Comparison of ENCODE assay signal across 21 mouse cellular contexts in genomic region chr2:79977259-79977658, GRCm38 (mm10).
A peak's percentile ranks its signal among the peaks of the same experiment; 100 is the strongest.
DNase-seq lines count a peak whose midpoint lies in the region; ATAC-seq and TF ChIP-seq lines count a peak whose summit lies in the region.
"Had no signal": no experiment of that assay in that cellular context is flagged by ENCODE, and none has a peak within 500 bp of the region (broad histone marks: within the 10 kb centered on the region; RNA-seq: fewer than 3 reads in every experiment).

No protein-coding gene starts in this region.

- H3K27me3 ChIP-seq in heart, embryonic 11.5 days (ENCODE audit: control insufficient read depth, insufficient read depth, low read length) = no peaks in the 10 kb centered on the region
- H3K27me3 ChIP-seq: forebrain, embryonic 15.5 days had no signal

- peak overlapping the region; percentile 27; the same call in 1 of the 2 replicates for H3K4me2 ChIP-seq in heart, embryonic 11.5 days
- H3K4me2 ChIP-seq: forebrain, embryonic 15.5 days; hindbrain, embryonic 14.5 days had no signal

- TF ChIP-seq CTCF in layer of hippocampus, adult 2 months (conservative IDR thresholded peaks at IDR 0.05) = no peak

- no peak overlapping the region for H3K9ac ChIP-seq in heart, embryonic 11.5 days (ENCODE audit: low read depth, low read length)
- H3K9ac ChIP-seq: forebrain, embryonic 15.5 days; hindbrain, embryonic 14.5 days had no signal

- H3K4me1 ChIP-seq in heart, embryonic 11.5 days (ENCODE audit: control insufficient read depth, insufficient read depth, low read length) = peaks cover 8% of the 10 kb centered on the region
- H3K4me1 ChIP-seq: forebrain, embryonic 15.5 days; midbrain, embryonic 10.5 days had no signal

- H3K27ac ChIP-seq in heart, embryonic 11.5 days (ENCODE audit: low read depth, low read length) = no peak overlapping the region
- peak overlapping the region; percentile 64; the same call in 1 of the 2 replicates for H3K27ac ChIP-seq in layer of hippocampus, adult 2 months
- H3K27ac ChIP-seq: forebrain, embryonic 15.5 days; hindbrain, embryonic 14.5 days; macrophage; midbrain, embryonic 10.5 days had no signal

- no peak for DNase-seq in heart, adult 9 months (ENCODE audit: low spot score in 2 of 2)
- DNase-seq in layer of hippocampus, adult 2 months (ENCODE audit: low spot score in 2 of 2) = no peak
- DNase-seq in layer of hippocampus, postnatal 10 days (ENCODE audit: low spot score in 2 of 2) = no peak
- peak; percentile 10 to 22 for DNase-seq in kidney, adult 8-10 months
- DNase-seq in kidney, postnatal 14 days = peak; percentile 27
- DNase-seq in frontal cortex, postnatal 36 days (ENCODE audit: low spot score in 2 of 2) = no peak
- DNase-seq: adrenal gland, postnatal 36 days; cerebellum, adult 18-20 months; cerebellum, postnatal 25 days; embryo, embryonic 11 days; left cerebral cortex, postnatal 4 days; liver; lung, adult 18-20 months; right cerebral cortex, adult 18-20 months; spleen, adult 18-20 months; thymus, postnatal 4 days had no signal

- no peaks in the 10 kb centered on the region for H3K9me3 ChIP-seq in heart, embryonic 11.5 days (replicated peaks; ENCODE audit: control insufficient read depth, low read length)
- H3K9me3 ChIP-seq: forebrain, embryonic 15.5 days; midbrain, embryonic 10.5 days had no signal

- H3K36me3 ChIP-seq in heart, embryonic 11.5 days (ENCODE audit: control insufficient read depth, insufficient read depth, low read length) = no peaks in the 10 kb centered on the region
- H3K36me3 ChIP-seq: forebrain, embryonic 15.5 days; midbrain, embryonic 10.5 days had no signal

- WGBS in heart, embryonic 11.5 days (ENCODE audit: insufficient replicate concordance) = 45% methylated on average over 5 of the region's 5 CpGs

- no peak overlapping the region for H3K4me3 ChIP-seq in heart, embryonic 11.5 days (ENCODE audit: low read depth, low read length)
- H3K4me3 ChIP-seq in layer of hippocampus, adult 2 months = no peak overlapping the region
- H3K4me3 ChIP-seq: forebrain, embryonic 15.5 days; midbrain, embryonic 10.5 days had no signal

- ATAC-seq in heart, embryonic 11.5 days (replicated peaks; ENCODE audit: insufficient number of reproducible peaks, low FRiP score, low TSS enrichment) = no peak
- ATAC-seq: forebrain, embryonic 15.5 days had no signal

Comparison
In these comparisons a context has a peak if more than half of its experiments do, and no peak if none do; other contexts are left out.
1. DNase-seq: peak in kidney, adult 8-10 months (2 of 2) and kidney, postnatal 14 days (single experiment); none in heart, adult 9 months (0 of 2), layer of hippocampus, adult 2 months (0 of 2), layer of hippocampus, postnatal 10 days (0 of 2) and frontal cortex, postnatal 36 days (0 of 2).